Mouse (Mus musculus): ENCODE measurements around the gene Ppp1r12a. TPM values are rescaled to one million over a fixed set of nuclear protein-coding genes. Genes with fewer than 3 reads are reported as not detected.

Gene Ppp1r12a
- polyA plus RNA-seq, 1 experiment, result 17.5 TPM

GRCm38 (mm10) chr10:108310195-108310594, 148.2 kb downstream of the Ppp1r12a start:
- no peak for TF ChIP-seq FOSL1 (IDR thresholded peaks at IDR 0.05; ENCODE audit: insufficient read depth, low read length, poor library complexity, severe bottlenecking)
- TF ChIP-seq MYOD1 (IDR thresholded peaks at IDR 0.05; ENCODE audit: control insufficient read depth, insufficient read length, low read depth), result no peak
- no peak for TF ChIP-seq USF1 (IDR thresholded peaks at IDR 0.05; ENCODE audit: low read depth)
- TF ChIP-seq CTCF (IDR thresholded peaks at IDR 0.05; ENCODE audit: control insufficient read depth, insufficient read depth, insufficient read length), result no peak
- no peak for TF ChIP-seq MAX (IDR thresholded peaks at IDR 0.05)
- no peak for TF ChIP-seq MYOG (IDR thresholded peaks at IDR 0.05; ENCODE audit: control insufficient read depth, extremely low read depth, insufficient read length)
- TF ChIP-seq CEBPB (IDR thresholded peaks at IDR 0.05; ENCODE audit: low read depth), result no peak
- Histone ChIP-seq H3K36me3 (ENCODE audit: control insufficient read depth, insufficient read depth) (no peaks in the 10 kb centered on the region), H3K79me3 (ENCODE audit: low read depth) (no peaks in the 10 kb centered on the region), H3K27me3 (ENCODE audit: control insufficient read depth, insufficient read depth, insufficient read length) (no peaks in the 10 kb centered on the region), H3ac (ENCODE audit: control insufficient read depth, insufficient read length, low read depth) (no peak overlapping the region), H3K79me2 (ENCODE audit: control insufficient read depth, insufficient read depth) (no peaks in the 10 kb centered on the region), H3K4me3 (ENCODE audit: insufficient read depth, poor library complexity, severe bottlenecking) (no peak overlapping the region)

DNA sequence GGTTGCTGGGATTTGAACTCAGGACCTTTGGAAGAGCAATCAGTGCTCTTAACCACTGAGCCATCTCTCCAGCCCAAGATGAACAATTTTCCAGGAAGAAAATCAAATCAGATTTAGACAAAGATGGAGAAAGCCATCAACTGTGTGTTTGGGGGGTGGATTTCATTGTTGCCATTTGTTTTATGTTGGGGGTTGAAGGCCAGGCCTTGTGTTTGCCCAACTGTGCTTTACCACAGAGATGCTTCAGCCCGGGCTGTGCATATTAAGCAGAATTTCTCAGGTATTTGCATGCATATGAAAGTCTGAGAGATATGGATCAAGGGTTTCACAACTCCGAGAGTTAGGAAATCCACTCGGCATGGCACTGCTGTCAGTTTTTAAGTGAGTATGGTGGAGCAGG, 149.4 kb downstream of the Ppp1r12a start:
- Histone ChIP-seq H3ac (ENCODE audit: control insufficient read depth, insufficient read length, low read depth) (no peak overlapping the region), H3K79me3 (ENCODE audit: low read depth) (no peaks in the 10 kb centered on the region), H3K4me3 (ENCODE audit: insufficient read depth, poor library complexity, severe bottlenecking) (no peak overlapping the region), H3K36me3 (ENCODE audit: control insufficient read depth, insufficient read depth) (no peaks in the 10 kb centered on the region), H3K27me3 (ENCODE audit: control insufficient read depth, insufficient read depth, insufficient read length) (no peaks in the 10 kb centered on the region), H3K79me2 (ENCODE audit: control insufficient read depth, insufficient read depth) (no peaks in the 10 kb centered on the region)
- TF ChIP-seq FOSL1 (IDR thresholded peaks at IDR 0.05; ENCODE audit: insufficient read depth, low read length, poor library complexity, severe bottlenecking), result no peak
- no peak for TF ChIP-seq MYOD1 (IDR thresholded peaks at IDR 0.05; ENCODE audit: control insufficient read depth, insufficient read length, low read depth)
- no peak for TF ChIP-seq USF1 (IDR thresholded peaks at IDR 0.05; ENCODE audit: low read depth)
- no peak for TF ChIP-seq CTCF (IDR thresholded peaks at IDR 0.05; ENCODE audit: control insufficient read depth, insufficient read depth, insufficient read length)
- no peak for TF ChIP-seq CEBPB (IDR thresholded peaks at IDR 0.05; ENCODE audit: low read depth)
- no peak for TF ChIP-seq MAX (IDR thresholded peaks at IDR 0.05)
- TF ChIP-seq MYOG (IDR thresholded peaks at IDR 0.05; ENCODE audit: control insufficient read depth, extremely low read depth, insufficient read length), result no peak

DNA sequence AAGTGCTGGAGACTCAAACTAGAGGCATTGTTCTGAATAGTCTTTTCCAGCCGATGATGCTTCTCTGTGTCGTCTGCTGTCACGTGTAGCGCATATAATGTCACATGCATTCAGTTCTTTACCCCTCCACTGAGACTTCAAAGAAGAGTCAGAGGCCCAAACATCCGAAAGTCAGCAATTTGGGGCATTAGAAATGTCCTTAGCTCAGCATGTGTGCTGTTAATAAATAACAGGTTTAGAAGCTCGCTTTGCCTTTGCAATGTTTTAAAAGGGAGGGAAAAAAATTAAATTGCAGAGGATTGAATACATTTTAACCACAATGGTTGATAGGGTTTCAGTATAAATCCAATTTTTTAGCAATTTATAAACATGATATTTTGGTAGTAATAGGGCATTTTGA, 151.9 kb downstream of the Ppp1r12a start:
- Histone ChIP-seq H3K36me3 (ENCODE audit: control insufficient read depth, insufficient read depth) (no peaks in the 10 kb centered on the region), H3K4me3 (ENCODE audit: insufficient read depth, poor library complexity, severe bottlenecking) (no peak overlapping the region), H3K79me2 (ENCODE audit: control insufficient read depth, insufficient read depth) (no peaks in the 10 kb centered on the region), H3ac (ENCODE audit: control insufficient read depth, insufficient read length, low read depth) (no peak overlapping the region), H3K79me3 (ENCODE audit: low read depth) (no peaks in the 10 kb centered on the region), H3K27me3 (ENCODE audit: control insufficient read depth, insufficient read depth, insufficient read length) (no peaks in the 10 kb centered on the region)
- TF ChIP-seq MYOG (IDR thresholded peaks at IDR 0.05; ENCODE audit: control insufficient read depth, extremely low read depth, insufficient read length) (no peak), MYOD1 (IDR thresholded peaks at IDR 0.05; ENCODE audit: control insufficient read depth, insufficient read length, low read depth) (no peak), USF1 (IDR thresholded peaks at IDR 0.05; ENCODE audit: low read depth) (no peak), FOSL1 (IDR thresholded peaks at IDR 0.05; ENCODE audit: insufficient read depth, low read length, poor library complexity, severe bottlenecking) (no peak), CTCF (IDR thresholded peaks at IDR 0.05; ENCODE audit: control insufficient read depth, insufficient read depth, insufficient read length) (no peak), MAX (IDR thresholded peaks at IDR 0.05) (no peak), CEBPB (IDR thresholded peaks at IDR 0.05; ENCODE audit: low read depth) (no peak)

GRCm38 (mm10) chr10:108314396-108314795, 152.4 kb downstream of the Ppp1r12a start:
- Histone ChIP-seq H3ac (ENCODE audit: control insufficient read depth, insufficient read length, low read depth) (no peak overlapping the region), H3K79me2 (ENCODE audit: control insufficient read depth, insufficient read depth) (no peaks in the 10 kb centered on the region), H3K36me3 (ENCODE audit: control insufficient read depth, insufficient read depth) (no peaks in the 10 kb centered on the region), H3K79me3 (ENCODE audit: low read depth) (no peaks in the 10 kb centered on the region), H3K27me3 (ENCODE audit: control insufficient read depth, insufficient read depth, insufficient read length) (no peaks in the 10 kb centered on the region), H3K4me3 (ENCODE audit: insufficient read depth, poor library complexity, severe bottlenecking) (no peak overlapping the region)
- TF ChIP-seq MAX (IDR thresholded peaks at IDR 0.05) (no peak), USF1 (IDR thresholded peaks at IDR 0.05; ENCODE audit: low read depth) (no peak), MYOG (IDR thresholded peaks at IDR 0.05; ENCODE audit: control insufficient read depth, extremely low read depth, insufficient read length) (no peak), CEBPB (IDR thresholded peaks at IDR 0.05; ENCODE audit: low read depth) (no peak), FOSL1 (IDR thresholded peaks at IDR 0.05; ENCODE audit: insufficient read depth, low read length, poor library complexity, severe bottlenecking) (no peak), CTCF (IDR thresholded peaks at IDR 0.05; ENCODE audit: control insufficient read depth, insufficient read depth, insufficient read length) (no peak), MYOD1 (IDR thresholded peaks at IDR 0.05; ENCODE audit: control insufficient read depth, insufficient read length, low read depth) (no peak)

- no peak overlapping the region for H3ac ChIP-seq (ENCODE audit: control insufficient read depth, insufficient read length, low read depth)
- H3K36me3 ChIP-seq (ENCODE audit: control insufficient read depth, insufficient read depth), result no peaks in the 10 kb centered on the region
- TF ChIP-seq CEBPB (IDR thresholded peaks at IDR 0.05; ENCODE audit: low read depth) (no peak), MAX (IDR thresholded peaks at IDR 0.05) (no peak), USF1 (IDR thresholded peaks at IDR 0.05; ENCODE audit: low read depth) (no peak), FOSL1 (IDR thresholded peaks at IDR 0.05; ENCODE audit: insufficient read depth, low read length, poor library complexity, severe bottlenecking) (no peak), MYOG (IDR thresholded peaks at IDR 0.05; ENCODE audit: control insufficient read depth, extremely low read depth, insufficient read length) (no peak), CTCF (IDR thresholded peaks at IDR 0.05; ENCODE audit: control insufficient read depth, insufficient read depth, insufficient read length) (no peak), MYOD1 (IDR thresholded peaks at IDR 0.05; ENCODE audit: control insufficient read depth, insufficient read length, low read depth) (no peak)
- no peaks in the 10 kb centered on the region for H3K79me2 ChIP-seq (ENCODE audit: control insufficient read depth, insufficient read depth)
- no peaks in the 10 kb centered on the region for H3K27me3 ChIP-seq (ENCODE audit: control insufficient read depth, insufficient read depth, insufficient read length)
- no peaks in the 10 kb centered on the region for H3K79me3 ChIP-seq (ENCODE audit: low read depth)
- H3K4me3 ChIP-seq (ENCODE audit: insufficient read depth, poor library complexity, severe bottlenecking), result no peak overlapping the region
Observed at GRCm38 (mm10) chr10:108315236-108315635, 153.2 kb downstream of the Ppp1r12a start.

DNA sequence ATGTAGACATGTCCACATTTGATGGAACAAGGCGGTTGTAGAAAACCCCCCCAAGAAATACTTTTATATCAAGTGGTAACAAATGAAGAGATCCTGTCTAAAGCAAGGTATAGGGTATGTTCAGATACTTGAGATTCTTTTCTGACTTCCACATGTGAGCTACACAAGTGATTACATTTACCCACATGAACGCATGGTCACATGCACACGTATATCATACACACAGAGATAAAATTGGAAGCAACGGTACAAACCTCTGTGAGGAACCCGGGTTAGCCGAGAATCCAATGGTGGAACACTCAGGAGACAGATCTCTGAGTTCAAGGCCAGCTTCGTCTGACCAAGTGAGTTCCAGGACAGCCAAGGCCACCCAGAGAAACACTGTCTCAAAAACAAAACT, 166.4 kb downstream of the Ppp1r12a start:
- H3K79me2 ChIP-seq (ENCODE audit: control insufficient read depth, insufficient read depth), result no peaks in the 10 kb centered on the region
- H3K4me3 ChIP-seq (ENCODE audit: insufficient read depth, poor library complexity, severe bottlenecking), result no peak overlapping the region
- H3ac ChIP-seq (ENCODE audit: control insufficient read depth, insufficient read length, low read depth), result no peak overlapping the region
- no peak for TF ChIP-seq MYOD1 (IDR thresholded peaks at IDR 0.05; ENCODE audit: control insufficient read depth, insufficient read length, low read depth)
- no peak for TF ChIP-seq CEBPB (IDR thresholded peaks at IDR 0.05; ENCODE audit: low read depth)
- TF ChIP-seq CTCF (IDR thresholded peaks at IDR 0.05; ENCODE audit: control insufficient read depth, insufficient read depth, insufficient read length), result no peak
- no peak for TF ChIP-seq USF1 (IDR thresholded peaks at IDR 0.05; ENCODE audit: low read depth)
- TF ChIP-seq MAX (IDR thresholded peaks at IDR 0.05), result no peak
- TF ChIP-seq FOSL1 (IDR thresholded peaks at IDR 0.05; ENCODE audit: insufficient read depth, low read length, poor library complexity, severe bottlenecking), result no peak
- no peak for TF ChIP-seq MYOG (IDR thresholded peaks at IDR 0.05; ENCODE audit: control insufficient read depth, extremely low read depth, insufficient read length)
- no peaks in the 10 kb centered on the region for H3K36me3 ChIP-seq (ENCODE audit: control insufficient read depth, insufficient read depth)
- H3K27me3 ChIP-seq (ENCODE audit: control insufficient read depth, insufficient read depth, insufficient read length), result peaks cover 4% of the 10 kb centered on the region
- no peaks in the 10 kb centered on the region for H3K79me3 ChIP-seq (ENCODE audit: low read depth)
